Mouse (Mus musculus) limb, embryonic 15.5 days (tissue): ENCODE measurements around the gene Mto1. TPM values are rescaled to one million over a fixed set of nuclear protein-coding genes. Genes with fewer than 3 reads are reported as not detected.

Experiments
- microRNA-seq: library from miRNA; unstranded; fragments of <30 nt; microRNA quantifications from one replicate; pipeline ENCODE4, GENCODE M21; 2016
- polyA plus RNA-seq: library from polyadenylated mRNA; unstranded; fragments of >200 nt; fragmentation: Nextera tagmentation; extraction: Ambion mirVana; gene quantifications from 2 replicates; pipeline ENCODE4 v1.2.1, GENCODE M21; 2015

The Mto1 gene
- polyA plus RNA-seq, 1 experiment from 2014 or later = 21.2 TPM

Small RNAs within 50 kb of the gene (microRNA-seq; reads per million reads assigned to microRNA genes)
- not detected for gene Gm26377

Other genes starting within 250 kb of the Mto1 start
- 8.8 and 10.0 TPM in 2 replicates for gene Gsta1, start 217.6 kb upstream of the Mto1 start, polyA plus RNA-seq
- 12.5 and 12.9 TPM in 2 replicates for gene Gm3776, start 191.1 kb upstream of the Mto1 start, polyA plus RNA-seq
- 0.22 and 0.29 TPM in 2 replicates for gene Gm10639, start 158.3 kb upstream of the Mto1 start, polyA plus RNA-seq
- not detected in 2 replicates for gene Omt2a, start 133.4 kb upstream of the Mto1 start, polyA plus RNA-seq
- not detected in 2 replicates for gene Omt2b, start 120.6 kb upstream of the Mto1 start, polyA plus RNA-seq
- gene Gsta2, start 92.4 kb upstream of the Mto1 start, polyA plus RNA-seq = 15.4 and 16.8 TPM in 2 replicates
- gene Dppa5a, start 80.0 kb upstream of the Mto1 start, polyA plus RNA-seq = 0.42 TPM in 1 of 2 replicates, not detected in the other
- 2.9 and 3.4 TPM in 2 replicates for gene Ooep, start 69.5 kb upstream of the Mto1 start, polyA plus RNA-seq
- 0.15 and 0.27 TPM in 2 replicates for gene Ddx43, start 52.4 kb upstream of the Mto1 start, polyA plus RNA-seq
- 2.7 and 3.4 TPM in 2 replicates for gene Cgas, start 5.0 kb upstream of the Mto1 start, polyA plus RNA-seq
- gene Gm17324, start 578 bp downstream of the Mto1 start, polyA plus RNA-seq = 0.71 and 0.83 TPM in 2 replicates
- gene Eef1a1, start 40.9 kb downstream of the Mto1 start, polyA plus RNA-seq = 4,450 and 5,127 TPM in 2 replicates
- gene Slc17a5, start 139.8 kb downstream of the Mto1 start, polyA plus RNA-seq = 22.4 and 22.9 TPM in 2 replicates
- 23.3 and 24.6 TPM in 2 replicates for gene Cd109, start 167.3 kb downstream of the Mto1 start, polyA plus RNA-seq